Comparison of ENCODE assay signal across 7 mouse cellular contexts in genomic region chr2:153241250-153242014, GRCm38 (mm10). TPM values are rescaled to one million over a fixed set of nuclear protein-coding genes. Genes with fewer than 3 reads are reported as not detected.
DNase-seq lines count a peak whose midpoint lies in the region; ATAC-seq and TF ChIP-seq lines count a peak whose summit lies in the region.

Plagl2 (minus strand) TSS chr2:153241426.
Pofut1 (plus strand) TSS chr2:153241533.

- TF ChIP-seq CTCF in heart, adult 2 months (IDR thresholded peaks at IDR 0.05): peak; percentile 57

- H3K4me3 ChIP-seq in embryonic facial prominence, embryonic 12.5 days: peak within 1 kb of the TSS; percentile 92
- H3K4me3 ChIP-seq in heart, adult 2 months: peak within 1 kb of the TSS; percentile 73
- H3K4me3 ChIP-seq in limb, embryonic 13.5 days: peak within 1 kb of the TSS; percentile 98
- peak within 1 kb of the TSS; percentile 92 for H3K4me3 ChIP-seq in midbrain, embryonic 16.5 days (ENCODE audit: low read depth, low read length)

- TF ChIP-seq POLR2A in heart, adult 2 months (IDR thresholded peaks at IDR 0.05; ENCODE audit: insufficient read depth, low read depth, low read length): peak; percentile 37; the same call in 1 of the 2 replicates

- peaks cover 5% of the 10 kb centered on the region; the same call in 1 of the 2 replicates for H3K36me3 ChIP-seq in embryonic facial prominence, embryonic 12.5 days
- peaks cover 16% of the 10 kb centered on the region for H3K36me3 ChIP-seq in heart, adult 2 months (ENCODE audit: control insufficient read depth, insufficient read depth, low read length)
- H3K36me3 ChIP-seq in limb, embryonic 13.5 days: peaks cover 35% of the 10 kb centered on the region
- H3K36me3 ChIP-seq in midbrain, embryonic 16.5 days (ENCODE audit: control insufficient read depth, insufficient read depth, low read length): no peaks in the 10 kb centered on the region; the same call in 1 of the 2 replicates

- peak within 1 kb of the TSS; percentile 98 for H3K4me2 ChIP-seq in embryonic facial prominence, embryonic 12.5 days (replicated peaks)
- H3K4me2 ChIP-seq in limb, embryonic 13.5 days (replicated peaks): peak within 1 kb of the TSS; percentile 96
- H3K4me2 ChIP-seq in midbrain, embryonic 16.5 days (ENCODE audit: low read length): peak within 1 kb of the TSS; percentile 61

- peak within 1 kb of the TSS; percentile 93 for H3K27ac ChIP-seq in embryonic facial prominence, embryonic 12.5 days
- H3K27ac ChIP-seq in heart, adult 2 months: peak within 1 kb of the TSS; percentile 90
- peak within 1 kb of the TSS; percentile 93 for H3K27ac ChIP-seq in limb, embryonic 13.5 days
- H3K27ac ChIP-seq in midbrain, embryonic 16.5 days (ENCODE audit: low read length): peak within 1 kb of the TSS; percentile 84

- peak within 1 kb of the TSS; percentile 98 for H3K9ac ChIP-seq in embryonic facial prominence, embryonic 12.5 days
- H3K9ac ChIP-seq in heart, adult 2 months (ENCODE audit: low read depth, low read length): peak within 1 kb of the TSS; percentile 99
- peak within 1 kb of the TSS; percentile 98 for H3K9ac ChIP-seq in limb, embryonic 13.5 days
- peak within 1 kb of the TSS; percentile 97 for H3K9ac ChIP-seq in midbrain, embryonic 16.5 days (ENCODE audit: low read depth, low read length)

- H3K4me1 ChIP-seq in embryonic facial prominence, embryonic 12.5 days: peaks cover 26% of the 10 kb centered on the region
- H3K4me1 ChIP-seq in heart, adult 2 months (ENCODE audit: control insufficient read depth, insufficient read depth, low read length): peaks cover 5% of the 10 kb centered on the region
- peaks cover 43% of the 10 kb centered on the region for H3K4me1 ChIP-seq in limb, embryonic 13.5 days
- peaks cover 37% of the 10 kb centered on the region for H3K4me1 ChIP-seq in midbrain, embryonic 16.5 days (ENCODE audit: control insufficient read depth, insufficient read depth, low read length)

- peaks cover 2% of the 10 kb centered on the region; the same call in 1 of the 2 replicates for H3K79me2 ChIP-seq in heart, adult 2 months (replicated peaks; ENCODE audit: control insufficient read depth, insufficient read depth, low read length)

- DNase-seq in adrenal gland, postnatal 25 days: peak; percentile 92
- peak; percentile 95 to 96 for DNase-seq in heart, adult 2 months
- DNase-seq in kidney, adult 8-10 months: peak; percentile 87 to 88
- peak; percentile 90 to 95 for DNase-seq in spleen, postnatal 10 days (ENCODE audit: low spot score in 2 of 2)

- H3K9me3 ChIP-seq in embryonic facial prominence, embryonic 12.5 days: no peaks in the 10 kb centered on the region
- H3K9me3 ChIP-seq in limb, embryonic 13.5 days: no peaks in the 10 kb centered on the region
- H3K9me3 ChIP-seq in midbrain, embryonic 16.5 days (replicated peaks; ENCODE audit: control insufficient read depth, low read length, poor library complexity, severe bottlenecking): no peaks in the 10 kb centered on the region

- peak; percentile 96 for ATAC-seq in embryonic facial prominence, embryonic 12.5 days (ENCODE audit: insufficient number of reproducible peaks, insufficient read depth, low FRiP score, low TSS enrichment)
- peak; percentile 96 for ATAC-seq in limb, embryonic 13.5 days (ENCODE audit: low FRiP score, low read depth)
- ATAC-seq in midbrain, embryonic 16.5 days: peak; percentile 97

- intact Hi-C loops in heart, adult 2 months (cut with DNase I): loop anchor here (1.0 to 5.0 kb wide), 5 partner anchors 49 to 201 kb away; partner anchors contain the start of genes Kif3b and Tm9sf4

- no peaks in the 10 kb centered on the region for H3K27me3 ChIP-seq in embryonic facial prominence, embryonic 12.5 days
- no peaks in the 10 kb centered on the region for H3K27me3 ChIP-seq in heart, adult 2 months (ENCODE audit: control insufficient read depth, insufficient read depth, low read length)
- H3K27me3 ChIP-seq in limb, embryonic 13.5 days: no peaks in the 10 kb centered on the region
- H3K27me3 ChIP-seq in midbrain, embryonic 16.5 days (ENCODE audit: control insufficient read depth, insufficient read depth, low read depth, low read length): no peaks in the 10 kb centered on the region

- no peak for TF ChIP-seq EP300 in heart, adult 2 months (IDR thresholded peaks at IDR 0.05; ENCODE audit: insufficient read depth, low read depth, low read length)

- WGBS in embryonic facial prominence, embryonic 12.5 days: under 1% methylated on average over 71 of the region's 72 CpGs
- under 1% methylated on average over 71 of the region's 72 CpGs for WGBS in heart, adult 2 months
- WGBS in limb, embryonic 13.5 days: under 1% methylated on average over 48 of the region's 72 CpGs
- under 1% methylated on average over 62 of the region's 72 CpGs for WGBS in midbrain, embryonic 16.5 days

RNA-seq across cellular contexts. Expression of gene Plagl2, which starts in this region (rescaled TPM):
- 10.7 and 12.0 TPM in 2 replicates for total RNA-seq in adrenal gland, postnatal 25 days (2021)
- polyA plus RNA-seq in embryonic facial prominence, embryonic 12.5 days (2016; fragmentation: Nextera tagmentation; extraction: Ambion mirVana): 14.4 and 16.7 TPM in 2 replicates
- total RNA-seq in heart, adult 2 months (2021): 1 to 10 TPM; 3.5 to 4.1 TPM
- polyA plus RNA-seq in heart, adult 2 months (2012; rRNA removed): 3.0 and 4.7 TPM in 2 replicates
- 12.8 and 15.0 TPM in 2 replicates for polyA plus RNA-seq in limb, embryonic 13.5 days (2015; fragmentation: Nextera tagmentation; extraction: Ambion mirVana)
- 5.2 and 5.4 TPM in 2 replicates for polyA plus RNA-seq in midbrain, embryonic 16.5 days (2015; fragmentation: Nextera tagmentation; extraction: Ambion mirVana)

RNA-seq across cellular contexts. Expression of gene Pofut1, which starts in this region (rescaled TPM):
- total RNA-seq in adrenal gland, postnatal 25 days (2021): 53.1 and 64.1 TPM in 2 replicates
- 6.8 and 7.6 TPM in 2 replicates for polyA plus RNA-seq in embryonic facial prominence, embryonic 12.5 days (2016; fragmentation: Nextera tagmentation; extraction: Ambion mirVana)
- 10 to 100 TPM; 12.6 to 13.3 TPM for total RNA-seq in heart, adult 2 months (2021)
- polyA plus RNA-seq in heart, adult 2 months (2012; rRNA removed): 12.1 and 17.7 TPM in 2 replicates
- polyA plus RNA-seq in limb, embryonic 13.5 days (2015; fragmentation: Nextera tagmentation; extraction: Ambion mirVana): 8.8 and 9.2 TPM in 2 replicates
- polyA plus RNA-seq in midbrain, embryonic 16.5 days (2015; fragmentation: Nextera tagmentation; extraction: Ambion mirVana): 5.2 and 6.4 TPM in 2 replicates

Comparison
In these comparisons a context has a peak if more than half of its experiments do, and no peak if none do; other contexts are left out.
1. Peak in every context shown above with its lines: DNase-seq, ATAC-seq, H3K4me3 ChIP-seq and H3K27ac ChIP-seq.